Mouse (Mus musculus) cerebellum, adult (tissue): ENCODE data around the gene Zfp853.

ENCODE experiments used
- ATAC-seq: cut with Nextera tagmentation; 2 replicates; pipeline ENCODE4 v1.9.2; 2017; ENCODE audit warnings: mild to moderate bottlenecking, moderate library complexity, mixed read lengths; ENCODE audit not compliant: insufficient number of reproducible peaks, low FRiP score, low TSS enrichment

The Zfp853 gene

GRCm38 (mm10) chr5:143295330-143295729, 1.9 kb upstream of the Zfp853 start:
- ATAC-seq = no peak

GRCm38 (mm10) chr5:143294862-143295261, 1.4 kb upstream of the Zfp853 start:
- ATAC-seq = no peak

GRCm38 (mm10) chr5:143292879-143293278, 544 bp downstream of the Zfp853 start:
- no peak for ATAC-seq

- no peak for ATAC-seq
These were observed 4.1 kb downstream of the Zfp853 start for GRCm38 (mm10) chr5:143289299-143289698.

GRCm38 (mm10) chr5:143288378-143288911, 5.0 kb downstream of the Zfp853 start:
- no peak for ATAC-seq

- ATAC-seq = peak; percentile 52; the same call in 1 of the 2 replicates
These were observed 5.6 kb downstream of the Zfp853 start for GRCm38 (mm10) chr5:143287774-143288328.

- no peak for ATAC-seq
These were observed 8.7 kb downstream of the Zfp853 start for GRCm38 (mm10) chr5:143284762-143285161.

GRCm38 (mm10) chr5:143279247-143279646, 14.2 kb downstream of the Zfp853 start:
- no peak for ATAC-seq

GRCm38 (mm10) chr5:143275761-143276160, 17.7 kb downstream of the Zfp853 start:
- no peak for ATAC-seq

- ATAC-seq = no peak
These were observed 20.7 kb downstream of the Zfp853 start for GRCm38 (mm10) chr5:143272540-143273330.

- ATAC-seq = no peak
These were observed 21.3 kb downstream of the Zfp853 start for GRCm38 (mm10) chr5:143272108-143272507.

- no peak for ATAC-seq
These were observed 21.8 kb downstream of the Zfp853 start for GRCm38 (mm10) chr5:143271642-143272041.

- no peak for ATAC-seq
These were observed 23.3 kb downstream of the Zfp853 start for GRCm38 (mm10) chr5:143270151-143270519.

- peak; percentile 72 for ATAC-seq
These were observed 23.9 kb downstream of the Zfp853 start, which contains the start of gene Zfp316 for GRCm38 (mm10) chr5:143269363-143270150. Gene Zfp316 (minus strand): TSS chr5:143270022.

GRCm38 (mm10) chr5:143268985-143269362, 24.4 kb downstream of the Zfp853 start:
- no peak for ATAC-seq

- no peak for ATAC-seq
These were observed 26.6 kb downstream of the Zfp853 start for GRCm38 (mm10) chr5:143266794-143267193.

GRCm38 (mm10) chr5:143265409-143265808, 28.0 kb downstream of the Zfp853 start:
- ATAC-seq = no peak

- ATAC-seq = no peak
These were observed 28.7 kb downstream of the Zfp853 start for GRCm38 (mm10) chr5:143264689-143265088.

- ATAC-seq = no peak
These were observed 31.8 kb downstream of the Zfp853 start for GRCm38 (mm10) chr5:143261636-143262035.

- no peak for ATAC-seq
These were observed 37.6 kb downstream of the Zfp853 start for GRCm38 (mm10) chr5:143255802-143256201.

GRCm38 (mm10) chr5:143255131-143255519, 38.3 kb downstream of the Zfp853 start:
- no peak for ATAC-seq
